Mouse (Mus musculus): ENCODE data around the gene Arid5a.

- TF ChIP-seq CTCF (IDR thresholded peaks at IDR 0.05; ENCODE audit: control insufficient read depth, insufficient read depth, insufficient read length) (no peak), USF1 (IDR thresholded peaks at IDR 0.05; ENCODE audit: low read depth) (no peak), MAX (IDR thresholded peaks at IDR 0.05) (no peak), MYOD1 (IDR thresholded peaks at IDR 0.05; ENCODE audit: control insufficient read depth, insufficient read length, low read depth) (no peak), CEBPB (IDR thresholded peaks at IDR 0.05; ENCODE audit: low read depth) (no peak)
Measured at GRCm38 (mm10) chr1:36259281-36259680, 48.3 kb upstream of the Arid5a start.
